Mouse (Mus musculus) heart, embryonic 10.5 days (tissue): ENCODE data around the gene Josd2. TPM values are rescaled to one million over a fixed set of nuclear protein-coding genes. Genes with fewer than 3 reads are reported as not detected.

Experiments
- DNase-seq: peaks from one replicate; pipeline ENCODE4 v3.0.0-alpha.2; 2017; ENCODE audit warnings: low spot score
- H3K27ac ChIP-seq: fragments of 300-500 bp; sonication (generic); 2 replicates; pipeline ENCODE4 v1.5.1; 2016; ENCODE audit warnings: mild to moderate bottlenecking
- H3K27me3 ChIP-seq: fragments of 300-500 bp; sonication (generic); 2 replicates; pipeline ENCODE4 v1.6.1; 2016; ENCODE audit warnings: mild to moderate bottlenecking; ENCODE audit not compliant: poor library complexity, insufficient read depth, severe bottlenecking
- H3K36me3 ChIP-seq: fragments of 300-500 bp; sonication (generic); 2 replicates; pipeline ENCODE4 v1.6.1; 2016; ENCODE audit warnings: mild to moderate bottlenecking, moderate library complexity
- H3K4me1 ChIP-seq: fragments of 300-500 bp; sonication (generic); 2 replicates; pipeline ENCODE4 v1.6.1; 2016; ENCODE audit warnings: mild to moderate bottlenecking
- H3K4me3 ChIP-seq: fragments of 300-500 bp; sonication (generic); 2 replicates; pipeline ENCODE4 v1.5.1; 2016; ENCODE audit warnings: mild to moderate bottlenecking, moderate library complexity
- H3K9me3 ChIP-seq: fragments of 300-500 bp; sonication (generic); 2 replicates; pipeline ENCODE4 v1.6.1; 2016; ENCODE audit warnings: mild to moderate bottlenecking, moderate library complexity
- WGBS: fragments of 180-500 bp; shearing (Covaris S2); methylation state at CpG from one replicate; pipeline ENCODE4 v1.1.7; 2016; 5-methylcytosine and 5-hydroxymethylcytosine counted together
- microRNA-seq: library from miRNA; unstranded; fragments of <30 nt; microRNA quantifications from one replicate; pipeline ENCODE4, GENCODE M21; 2017
- polyA plus RNA-seq: library from polyadenylated mRNA; unstranded; fragments of >200 nt; fragmentation: Nextera tagmentation; extraction: Ambion mirVana; gene quantifications from 2 replicates; pipeline ENCODE4 v1.2.1, GENCODE M21; 2016

Gene Josd2
- polyA plus RNA-seq, 1 experiment from 2014 or later = 158 TPM

DNA sequence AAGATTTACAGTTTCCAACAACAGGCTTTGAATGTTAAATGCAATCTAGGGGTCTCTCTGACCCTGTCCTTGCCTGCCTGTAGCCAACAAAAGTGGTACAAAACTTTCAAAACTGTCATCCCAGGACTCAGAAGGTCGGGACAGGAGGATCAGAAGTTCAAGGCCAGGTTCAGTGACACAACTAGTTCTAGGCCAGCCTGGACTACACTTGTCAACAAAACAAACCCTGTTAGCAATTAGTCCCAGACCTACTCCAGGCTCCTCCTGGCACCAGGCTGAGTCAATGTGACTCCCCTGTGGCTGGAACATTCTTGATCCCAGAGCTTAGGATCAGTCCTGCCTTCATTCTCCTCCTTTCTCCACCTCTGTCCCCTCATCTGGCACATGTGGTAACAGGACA, 31.1 kb downstream of the Josd2 start:
- 56% methylated on average over 1 of the region's 1 CpGs for WGBS
- Histone ChIP-seq H3K4me1 (peaks cover 12% of the 10 kb centered on the region; the same call in 1 of the 2 replicates), H3K27me3 (peaks cover 23% of the 10 kb centered on the region), H3K4me3 (no peak overlapping the region), H3K36me3 (peaks cover 8% of the 10 kb centered on the region), H3K9me3 (no peaks in the 10 kb centered on the region), H3K27ac (no peak overlapping the region)
- DNase-seq = no peak

- no peak for DNase-seq
- 41% methylated on average over 20 of the region's 20 CpGs for WGBS
- Histone ChIP-seq H3K4me1 (peaks cover 7% of the 10 kb centered on the region; the same call in 1 of the 2 replicates), H3K27me3 (peaks cover 23% of the 10 kb centered on the region), H3K9me3 (no peaks in the 10 kb centered on the region), H3K4me3 (no peak overlapping the region), H3K36me3 (no peaks in the 10 kb centered on the region), H3K27ac (no peak overlapping the region)
Observed at GRCm38 (mm10) chr7:44500046-44500445, 32.3 kb downstream of the Josd2 start.

DNA sequence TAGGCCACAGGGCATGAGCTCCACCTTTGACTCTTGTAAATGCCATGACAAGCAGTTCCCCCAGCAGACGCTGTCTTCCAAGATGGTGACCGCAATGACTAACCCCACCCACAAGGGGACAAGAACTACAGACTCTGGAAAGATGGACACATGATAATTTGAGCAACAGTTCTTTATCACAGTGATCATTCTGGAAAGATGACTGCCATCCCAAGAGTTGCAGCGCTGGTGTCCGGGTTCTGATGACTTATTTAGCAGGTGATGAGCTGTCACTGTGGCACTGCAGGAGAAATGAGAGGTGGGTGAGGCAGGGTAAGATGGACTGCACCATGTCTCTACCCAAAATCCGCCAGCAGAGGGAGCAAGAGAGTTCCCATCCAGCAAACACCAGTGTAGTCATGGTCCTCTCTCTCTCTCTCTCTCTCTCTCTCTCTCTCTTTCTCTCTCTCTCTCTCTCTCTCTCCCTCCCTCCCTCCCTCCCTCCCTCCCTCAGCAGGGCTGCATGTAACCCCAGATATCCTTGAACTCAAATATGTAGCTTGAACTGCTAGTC, 33.9 kb downstream of the Josd2 start:
- WGBS = 39% methylated on average over 5 of the region's 5 CpGs
- no peak for DNase-seq
- no peak overlapping the region for H3K4me3 ChIP-seq
- no peak overlapping the region for H3K27ac ChIP-seq
- H3K27me3 ChIP-seq = peaks cover 28% of the 10 kb centered on the region
- H3K4me1 ChIP-seq = no peaks in the 10 kb centered on the region
- H3K36me3 ChIP-seq = no peaks in the 10 kb centered on the region
- H3K9me3 ChIP-seq = no peaks in the 10 kb centered on the region

DNA sequence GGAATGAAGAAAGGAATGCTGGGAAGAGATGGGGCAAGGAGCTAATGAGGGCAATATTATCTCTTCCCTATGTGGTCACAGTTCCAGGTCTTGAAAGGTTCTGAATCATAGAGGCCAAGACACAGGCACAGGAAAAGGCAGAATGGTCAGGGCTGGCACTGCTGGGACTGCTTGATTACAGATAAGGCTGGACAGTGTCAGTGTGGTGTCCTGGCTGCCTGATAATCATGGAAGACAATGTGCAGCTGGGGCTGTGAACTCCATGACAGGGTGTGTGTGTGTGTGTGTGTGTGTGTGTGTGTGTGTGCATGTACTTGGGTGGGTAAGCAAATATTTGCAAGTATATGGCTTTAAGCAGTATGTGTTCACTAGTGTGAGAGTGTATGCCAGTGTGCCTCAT, 39.7 kb downstream of the Josd2 start:
- H3K9me3 ChIP-seq = peaks cover 3% of the 10 kb centered on the region
- H3K27ac ChIP-seq = peak overlapping the region; percentile 14; the same call in 1 of the 2 replicates
- H3K4me1 ChIP-seq = 0 out of 2 replicates have a peak, but pooled peaks cover 5% of the 10 kb centered on the region
- H3K4me3 ChIP-seq = no peak overlapping the region
- H3K36me3 ChIP-seq = no peaks in the 10 kb centered on the region
- DNase-seq = peak; percentile 86
- peaks cover 48% of the 10 kb centered on the region for H3K27me3 ChIP-seq

- no peak for DNase-seq
- H3K36me3 ChIP-seq = no peaks in the 10 kb centered on the region
- H3K27ac ChIP-seq = no peak overlapping the region
- peaks cover 11% of the 10 kb centered on the region; the same call in 1 of the 2 replicates for H3K4me1 ChIP-seq
- H3K9me3 ChIP-seq = no peaks in the 10 kb centered on the region
- no peak overlapping the region for H3K4me3 ChIP-seq
- WGBS = 65% methylated on average over 9 of the region's 9 CpGs
- peaks cover 71% of the 10 kb centered on the region for H3K27me3 ChIP-seq
Observed at GRCm38 (mm10) chr7:44519240-44519913, 51.6 kb downstream of the Josd2 start.

GRCm38 (mm10) chr7:44520990-44521389, 53.2 kb downstream of the Josd2 start:
- no peak overlapping the region for H3K4me3 ChIP-seq
- H3K9me3 ChIP-seq = no peaks in the 10 kb centered on the region
- peaks cover 75% of the 10 kb centered on the region for H3K27me3 ChIP-seq
- DNase-seq = no peak
- 58% methylated on average over 3 of the region's 3 CpGs for WGBS
- peaks cover 17% of the 10 kb centered on the region; the same call in 1 of the 2 replicates for H3K4me1 ChIP-seq
- H3K27ac ChIP-seq = no peak overlapping the region
- no peaks in the 10 kb centered on the region for H3K36me3 ChIP-seq

Small RNA genes lying within 50 kb of the gene (microRNA-seq; reads per million reads assigned to microRNA genes)
- gene Mir7052 = 1.8 reads per million

Other genes starting within 250 kb of the Josd2 start
- 0.30 TPM in 1 of 2 replicates, not detected in the other for gene Klk1, start 242.6 kb upstream of the Josd2 start, polyA plus RNA-seq
- not detected in 2 replicates for gene Gm36864, start 231.8 kb upstream of the Josd2 start, polyA plus RNA-seq
- gene 1700028J19Rik, start 221.3 kb upstream of the Josd2 start, polyA plus RNA-seq = 0.87 and 0.88 TPM in 2 replicates
- 121 and 136 TPM in 2 replicates for gene 2410002F23Rik, start 221.3 kb upstream of the Josd2 start, polyA plus RNA-seq
- gene Acp4, start 210.6 kb upstream of the Josd2 start, polyA plus RNA-seq = not detected in 2 replicates
- gene Gm15517, start 206.5 kb upstream of the Josd2 start, polyA plus RNA-seq = not detected in 2 replicates
- gene Clec11a, start 161.1 kb upstream of the Josd2 start, polyA plus RNA-seq = 0.60 and 1.2 TPM in 2 replicates
- gene Shank1, start 157.7 kb upstream of the Josd2 start, polyA plus RNA-seq = 0.47 and 0.84 TPM in 2 replicates
- 0.74 and 0.78 TPM in 2 replicates for gene Syt3, start 83.9 kb upstream of the Josd2 start, polyA plus RNA-seq
- gene 1700008O03Rik, start 82.2 kb upstream of the Josd2 start, polyA plus RNA-seq = 0.49 and 0.83 TPM in 2 replicates
- 1.2 and 1.7 TPM in 2 replicates for gene Lrrc4b, start 39.0 kb upstream of the Josd2 start, polyA plus RNA-seq
- 0.83 and 1.8 TPM in 2 replicates for gene Aspdh, start 2.6 kb upstream of the Josd2 start, polyA plus RNA-seq
- 92.2 and 95.7 TPM in 2 replicates for gene Emc10, start 28.5 kb downstream of the Josd2 start, polyA plus RNA-seq
- 9.3 and 11.1 TPM in 2 replicates for gene Fam71e1, start 28.6 kb downstream of the Josd2 start, polyA plus RNA-seq
- gene Mybpc2, start 56.7 kb downstream of the Josd2 start, polyA plus RNA-seq = 0.21 TPM in 2 replicates
- 0.12 and 0.15 TPM in 2 replicates for gene Spib, start 64.1 kb downstream of the Josd2 start, polyA plus RNA-seq
- 96.8 and 101 TPM in 2 replicates for gene Pold1, start 80.9 kb downstream of the Josd2 start, polyA plus RNA-seq
- gene Nr1h2, start 86.0 kb downstream of the Josd2 start, polyA plus RNA-seq = 59.9 and 65.3 TPM in 2 replicates
- 0.64 TPM in 1 of 2 replicates, not detected in the other for gene Napsa, start 104.4 kb downstream of the Josd2 start, polyA plus RNA-seq
- gene Kcnc3, start 122.7 kb downstream of the Josd2 start, polyA plus RNA-seq = 0.02 and 0.24 TPM in 2 replicates
- 0.68 and 2.4 TPM in 2 replicates for gene Myh14, start 202.9 kb downstream of the Josd2 start, polyA plus RNA-seq
- not detected in 2 replicates for gene Izumo2, start 240.8 kb downstream of the Josd2 start, polyA plus RNA-seq